Mouse (Mus musculus) hindbrain, embryonic 13.5 days (tissue): Measurements from ENCODE around the gene Kcnmb1. TPM values are rescaled to one million over a fixed set of nuclear protein-coding genes. Genes with fewer than 3 reads are reported as not detected.

Experiments
- ATAC-seq: fragments of 200-750 bp; cut with Nextera tagmentation; 2 replicates; pipeline ENCODE4 v1.8.0; 2017; ENCODE audit warnings: moderate TSS enrichment; ENCODE audit not compliant: low FRiP score
- H3K27ac ChIP-seq: fragments of 300-500 bp; sonication (generic); 2 replicates; pipeline ENCODE4 v1.5.1; 2015; ENCODE audit warnings: inconsistent platforms, mild to moderate bottlenecking, moderate library complexity
- H3K27me3 ChIP-seq: fragments of 300-500 bp; sonication (generic); 2 replicates; pipeline ENCODE4 v1.6.1; 2015; ENCODE audit warnings: mild to moderate bottlenecking, inconsistent platforms
- H3K36me3 ChIP-seq: fragments of 300-500 bp; sonication (generic); 2 replicates; pipeline ENCODE4 v1.6.1; 2015; ENCODE audit warnings: mild to moderate bottlenecking, inconsistent platforms
- H3K4me1 ChIP-seq: fragments of 300-500 bp; sonication (generic); replicated peaks from 2 replicates; pipeline ENCODE4 v1.6.1; 2015; ENCODE audit warnings: inconsistent platforms
- H3K4me2 ChIP-seq: fragments of 300-500 bp; sonication (generic); 2 replicates; pipeline ENCODE4 v1.6.1; 2015; ENCODE audit warnings: inconsistent platforms, mild to moderate bottlenecking, moderate library complexity
- H3K4me3 ChIP-seq: fragments of 300-500 bp; sonication (generic); 2 replicates; pipeline ENCODE4 v1.5.1; 2015; ENCODE audit warnings: mild to moderate bottlenecking, inconsistent platforms
- H3K9ac ChIP-seq: fragments of 300-500 bp; sonication (generic); 2 replicates; pipeline ENCODE4 v1.6.1; 2015; ENCODE audit warnings: mild to moderate bottlenecking, inconsistent platforms
- H3K9me3 ChIP-seq: fragments of 300-500 bp; sonication (generic); 2 replicates; pipeline ENCODE4 v1.6.1; 2016; ENCODE audit warnings: inconsistent platforms
- WGBS: fragments of 180-500 bp; shearing (Covaris S2); methylation state at CpG from one replicate; pipeline ENCODE4 v1.1.7; 2015; 5-methylcytosine and 5-hydroxymethylcytosine counted together
- polyA plus RNA-seq: library from polyadenylated mRNA; unstranded; fragments of >200 nt; fragmentation: Nextera tagmentation; extraction: Ambion mirVana; gene quantifications from 2 replicates; pipeline ENCODE4 v1.2.1, GENCODE M21; 2015

Kcnmb1 gene
- 0.27 and 0.52 TPM in 2 replicates for polyA plus RNA-seq

GRCm38 (mm10) chr11:33962688-33963407, at the start of gene Kcnmb1:
TSS of gene Kcnmb1 (plus strand) at chr11:33963013.
- H3K4me2 ChIP-seq = no peak within 1 kb of the TSS
- H3K9ac ChIP-seq = no peak within 1 kb of the TSS
- H3K4me3 ChIP-seq = no peak within 1 kb of the TSS
- no peaks in the 10 kb centered on the region for H3K27me3 ChIP-seq
- H3K27ac ChIP-seq = peak within 1 kb of the TSS; percentile 20; the same call in 1 of the 2 replicates
- 44% methylated on average over 6 of the region's 6 CpGs for WGBS
- H3K4me1 ChIP-seq = peaks cover 12% of the 10 kb centered on the region; the same call in 1 of the 2 replicates
- no peaks in the 10 kb centered on the region for H3K36me3 ChIP-seq
- H3K9me3 ChIP-seq = no peaks in the 10 kb centered on the region
- no peak for ATAC-seq

GRCm38 (mm10) chr11:33913061-33913460, 49.8 kb upstream of the Kcnmb1 start:
- Histone ChIP-seq H3K9ac (no peak overlapping the region), H3K27ac (no peak overlapping the region), H3K4me2 (no peak overlapping the region), H3K4me3 (no peak overlapping the region), H3K9me3 (no peaks in the 10 kb centered on the region), H3K36me3 (no peaks in the 10 kb centered on the region), H3K4me1 (peaks cover 36% of the 10 kb centered on the region), H3K27me3 (peaks cover 7% of the 10 kb centered on the region; the same call in 1 of the 2 replicates)
- ATAC-seq = no peak
- 65% methylated on average over 7 of the region's 7 CpGs for WGBS

GRCm38 (mm10) chr11:33914216-33914615, 48.6 kb upstream of the Kcnmb1 start:
- Histone ChIP-seq H3K4me1 (peaks cover 27% of the 10 kb centered on the region), H3K27ac (no peak overlapping the region), H3K9me3 (no peaks in the 10 kb centered on the region), H3K4me3 (no peak overlapping the region), H3K27me3 (peaks cover 7% of the 10 kb centered on the region; the same call in 1 of the 2 replicates), H3K4me2 (no peak overlapping the region), H3K9ac (no peak overlapping the region), H3K36me3 (no peaks in the 10 kb centered on the region)
- WGBS = 68% methylated on average over 12 of the region's 12 CpGs
- no peak for ATAC-seq

GRCm38 (mm10) chr11:33917574-33917973, 45.2 kb upstream of the Kcnmb1 start:
- H3K4me2 ChIP-seq = no peak overlapping the region
- H3K27ac ChIP-seq = no peak overlapping the region
- no peaks in the 10 kb centered on the region for H3K36me3 ChIP-seq
- H3K27me3 ChIP-seq = peaks cover 10% of the 10 kb centered on the region; the same call in 1 of the 2 replicates
- peak; percentile 75 for ATAC-seq
- no peak overlapping the region for H3K4me3 ChIP-seq
- peaks cover 15% of the 10 kb centered on the region for H3K4me1 ChIP-seq
- no peaks in the 10 kb centered on the region for H3K9me3 ChIP-seq
- H3K9ac ChIP-seq = no peak overlapping the region
- WGBS = 24% methylated on average over 6 of the region's 6 CpGs

GRCm38 (mm10) chr11:33918424-33918823, 44.4 kb upstream of the Kcnmb1 start:
- Histone ChIP-seq H3K27ac (no peak overlapping the region), H3K27me3 (peaks cover 7% of the 10 kb centered on the region; the same call in 1 of the 2 replicates), H3K9me3 (no peaks in the 10 kb centered on the region), H3K4me3 (no peak overlapping the region), H3K4me1 (peaks cover 6% of the 10 kb centered on the region; the same call in 1 of the 2 replicates), H3K4me2 (no peak overlapping the region), H3K36me3 (no peaks in the 10 kb centered on the region), H3K9ac (no peak overlapping the region)
- WGBS = 48% methylated on average over 2 of the region's 2 CpGs
- ATAC-seq = no peak

- no peak overlapping the region for H3K27ac ChIP-seq
- H3K4me2 ChIP-seq = no peak overlapping the region
- peaks cover 6% of the 10 kb centered on the region; the same call in 1 of the 2 replicates for H3K4me1 ChIP-seq
- H3K36me3 ChIP-seq = no peaks in the 10 kb centered on the region
- no peaks in the 10 kb centered on the region for H3K9me3 ChIP-seq
- H3K9ac ChIP-seq = no peak overlapping the region
- H3K27me3 ChIP-seq = peaks cover 4% of the 10 kb centered on the region; the same call in 1 of the 2 replicates
- H3K4me3 ChIP-seq = no peak overlapping the region
- no peak for ATAC-seq
- WGBS = 80% methylated on average over 7 of the region's 7 CpGs
Observed at GRCm38 (mm10) chr11:33919826-33920225, 43.0 kb upstream of the Kcnmb1 start.

GRCm38 (mm10) chr11:33921451-33921850, 41.4 kb upstream of the Kcnmb1 start:
- Histone ChIP-seq H3K4me3 (no peak overlapping the region), H3K27ac (no peak overlapping the region), H3K4me2 (no peak overlapping the region), H3K9ac (no peak overlapping the region), H3K36me3 (no peaks in the 10 kb centered on the region), H3K9me3 (no peaks in the 10 kb centered on the region), H3K4me1 (peaks cover 14% of the 10 kb centered on the region), H3K27me3 (peaks cover 5% of the 10 kb centered on the region; the same call in 1 of the 2 replicates)
- ATAC-seq = no peak
- WGBS = 67% methylated on average over 13 of the region's 13 CpGs

GRCm38 (mm10) chr11:33923031-33923430, 39.8 kb upstream of the Kcnmb1 start:
- Histone ChIP-seq H3K27me3 (peaks cover 8% of the 10 kb centered on the region; the same call in 1 of the 2 replicates), H3K36me3 (no peaks in the 10 kb centered on the region), H3K9me3 (no peaks in the 10 kb centered on the region), H3K27ac (no peak overlapping the region), H3K4me2 (no peak overlapping the region), H3K4me3 (no peak overlapping the region), H3K9ac (no peak overlapping the region), H3K4me1 (peaks cover 12% of the 10 kb centered on the region)
- ATAC-seq = no peak
- 79% methylated on average over 3 of the region's 3 CpGs for WGBS

- Histone ChIP-seq H3K4me3 (no peak overlapping the region), H3K36me3 (no peaks in the 10 kb centered on the region), H3K27ac (no peak overlapping the region; the same call in 1 of the 2 replicates), H3K9ac (no peak overlapping the region), H3K27me3 (peaks cover 11% of the 10 kb centered on the region; the same call in 1 of the 2 replicates), H3K4me1 (peaks cover 12% of the 10 kb centered on the region), H3K9me3 (no peaks in the 10 kb centered on the region), H3K4me2 (no peak overlapping the region)
- ATAC-seq = no peak
- WGBS = 70% methylated on average over 8 of the region's 8 CpGs
Observed at GRCm38 (mm10) chr11:33925778-33926177, 37.0 kb upstream of the Kcnmb1 start.

GRCm38 (mm10) chr11:33926551-33926950, 36.3 kb upstream of the Kcnmb1 start:
- Histone ChIP-seq H3K36me3 (no peaks in the 10 kb centered on the region), H3K4me3 (no peak overlapping the region), H3K27me3 (peaks cover 8% of the 10 kb centered on the region; the same call in 1 of the 2 replicates), H3K9me3 (no peaks in the 10 kb centered on the region), H3K9ac (no peak overlapping the region), H3K27ac (no peak overlapping the region), H3K4me2 (no peak overlapping the region), H3K4me1 (peaks cover 12% of the 10 kb centered on the region)
- ATAC-seq = no peak
- 75% methylated on average over 2 of the region's 2 CpGs for WGBS

- Histone ChIP-seq H3K4me1 (peaks cover 15% of the 10 kb centered on the region), H3K27ac (no peak overlapping the region), H3K36me3 (no peaks in the 10 kb centered on the region), H3K4me3 (no peak overlapping the region), H3K27me3 (peaks cover 8% of the 10 kb centered on the region; the same call in 1 of the 2 replicates), H3K4me2 (no peak overlapping the region), H3K9me3 (no peaks in the 10 kb centered on the region), H3K9ac (no peak overlapping the region)
- 63% methylated on average over 6 of the region's 6 CpGs for WGBS
- no peak for ATAC-seq
Observed at GRCm38 (mm10) chr11:33927321-33927720, 35.5 kb upstream of the Kcnmb1 start.

- H3K4me3 ChIP-seq = no peak overlapping the region
- WGBS = 75% methylated on average over 4 of the region's 4 CpGs
- H3K9me3 ChIP-seq = no peaks in the 10 kb centered on the region
- no peaks in the 10 kb centered on the region for H3K36me3 ChIP-seq
- peaks cover 20% of the 10 kb centered on the region for H3K4me1 ChIP-seq
- no peak for ATAC-seq
- H3K27ac ChIP-seq = no peak overlapping the region
- no peak overlapping the region for H3K9ac ChIP-seq
- H3K27me3 ChIP-seq = peaks cover 8% of the 10 kb centered on the region; the same call in 1 of the 2 replicates
- no peak overlapping the region for H3K4me2 ChIP-seq
Observed at GRCm38 (mm10) chr11:33927836-33928235, 35.0 kb upstream of the Kcnmb1 start.

GRCm38 (mm10) chr11:33928658-33929057, 34.2 kb upstream of the Kcnmb1 start:
- ATAC-seq = no peak
- no peaks in the 10 kb centered on the region for H3K36me3 ChIP-seq
- no peak overlapping the region for H3K9ac ChIP-seq
- 52% methylated on average over 7 of the region's 7 CpGs for WGBS
- no peak overlapping the region for H3K27ac ChIP-seq
- no peak overlapping the region for H3K4me2 ChIP-seq
- H3K4me3 ChIP-seq = no peak overlapping the region
- H3K4me1 ChIP-seq = peaks cover 20% of the 10 kb centered on the region
- peaks cover 8% of the 10 kb centered on the region; the same call in 1 of the 2 replicates for H3K27me3 ChIP-seq
- no peaks in the 10 kb centered on the region for H3K9me3 ChIP-seq
